Mouse (Mus musculus): ENCODE results near the gene Rasal2.

Gene Rasal2

GRCm38 (mm10) chr1:157128219-157128618 lies 284.2 kb downstream of the Rasal2 start:
- no peak for DNase-seq

- DNase-seq, result no peak
Observed at GRCm38 (mm10) chr1:157123836-157124235, 288.6 kb downstream of the Rasal2 start.

GRCm38 (mm10) chr1:157119168-157119567 lies 293.2 kb downstream of the Rasal2 start:
- DNase-seq, result no peak

GRCm38 (mm10) chr1:157117440-157117839 lies 295.0 kb downstream of the Rasal2 start:
- DNase-seq, result no peak

GRCm38 (mm10) chr1:157114492-157114891 lies 297.9 kb downstream of the Rasal2 start:
- no peak for DNase-seq

- no peak for DNase-seq
Observed at GRCm38 (mm10) chr1:157110287-157110835, 302.0 kb downstream of the Rasal2 start.

GRCm38 (mm10) chr1:157108580-157108979 lies 303.8 kb downstream of the Rasal2 start, which contains the start of gene Tex35:
TSS of gene Tex35 (minus strand) at chr1:157108680.
- DNase-seq, result no peak

- peak; percentile 30 for DNase-seq
Observed at GRCm38 (mm10) chr1:157101122-157101865, 311.1 kb downstream of the Rasal2 start.

GRCm38 (mm10) chr1:157095534-157095933 lies 316.9 kb downstream of the Rasal2 start:
- no peak for DNase-seq

GRCm38 (mm10) chr1:157092622-157093021 lies 319.8 kb downstream of the Rasal2 start:
- DNase-seq, result no peak

GRCm38 (mm10) chr1:157092140-157092539 lies 320.3 kb downstream of the Rasal2 start:
- no peak for DNase-seq

GRCm38 (mm10) chr1:157090835-157091234 lies 321.6 kb downstream of the Rasal2 start:
- no peak for DNase-seq

GRCm38 (mm10) chr1:157086097-157086994 lies 326.0 kb downstream of the Rasal2 start:
- DNase-seq, result peak; percentile 76

All from right cerebral cortex, postnatal 14 days (tissue).